Mouse (Mus musculus): Measurements from ENCODE around the gene Gm5622. TPM values are rescaled to one million over a fixed set of nuclear protein-coding genes. Genes with fewer than 3 reads are reported as not detected.

The Gm5622 gene
- not detected for total RNA-seq (2023)

GRCm38 (mm10) chr14:51552490-51552889 is at the start of gene Gm5622:
Gene Gm5622 (plus strand): TSS chr14:51552790.

GRCm38 (mm10) chr14:51573963-51574362 is 21.4 kb downstream of the Gm5622 start, which contains the start of gene Gm17175:
Gene Gm17175 (minus strand): TSS chr14:51574063.

GRCm38 (mm10) chr14:51592039-51592438 is 39.4 kb downstream of the Gm5622 start, which contains the start of gene Gm17174:
Gene Gm17174 (minus strand): TSS chr14:51592139.

GRCm38 (mm10) chr14:51611210-51611609 is 58.6 kb downstream of the Gm5622 start, which contains the start of gene Gm17078:
Gene Gm17078 (minus strand): TSS chr14:51611310.

GRCm38 (mm10) chr14:51635566-51635965 is 83.0 kb downstream of the Gm5622 start, which contains the start of gene Gm4181:
Gene Gm4181 (minus strand): TSS chr14:51635666.

GRCm38 (mm10) chr14:51695368-51695767 is 142.8 kb downstream of the Gm5622 start, which contains the start of gene Gm17079:
Gene Gm17079 (minus strand): TSS chr14:51695468.

Other genes starting within 250 kb of the Gm5622 start
- gene Gm7247, start 191.0 kb upstream of the Gm5622 start, total RNA-seq (2023), result not detected
- not detected for gene Vmn2r88, start 142.0 kb upstream of the Gm5622 start, total RNA-seq (2023)
- not detected for gene Vmn2r89, start 100.9 kb upstream of the Gm5622 start, total RNA-seq (2023)
- not detected for gene Gm17175, start 21.3 kb downstream of the Gm5622 start, total RNA-seq (2023)
- not detected for gene Gm17174, start 39.3 kb downstream of the Gm5622 start, total RNA-seq (2023)
- not detected for gene Gm17078, start 58.5 kb downstream of the Gm5622 start, total RNA-seq (2023)
- gene Gm4181, start 82.9 kb downstream of the Gm5622 start, total RNA-seq (2023), result not detected
- gene Gm17079, start 142.7 kb downstream of the Gm5622 start, total RNA-seq (2023), result not detected
- gene Gm5800, start 164.4 kb downstream of the Gm5622 start, total RNA-seq (2023), result not detected
- not detected for gene Ang4, start 220.8 kb downstream of the Gm5622 start, total RNA-seq (2023)
- not detected for gene AY358078, start 247.3 kb downstream of the Gm5622 start, total RNA-seq (2023)